Mouse (Mus musculus): Measurements from ENCODE around the gene Angel2.

Angel2 gene

GRCm38 (mm10) chr1:190980470-190980869 is 55.6 kb downstream of the Angel2 start:
- DNase-seq (ENCODE audit: low spot score in 2 of 2): no peak

- DNase-seq (ENCODE audit: low spot score in 2 of 2): no peak
Observed at GRCm38 (mm10) chr1:190981412-190981811, 56.5 kb downstream of the Angel2 start.

- DNase-seq (ENCODE audit: low spot score in 2 of 2): no peak
Observed at GRCm38 (mm10) chr1:190989437-190990082, 64.6 kb downstream of the Angel2 start.

GRCm38 (mm10) chr1:190995548-190995947 is 70.6 kb downstream of the Angel2 start:
- DNase-seq (ENCODE audit: low spot score in 2 of 2): peak in 1 of 2 experiments; percentile 38

- DNase-seq (ENCODE audit: low spot score in 2 of 2): no peak
Observed at GRCm38 (mm10) chr1:190996346-190996877, 71.5 kb downstream of the Angel2 start.

All from spleen, postnatal 10 days (tissue).